9 mouse cellular contexts compared by ENCODE assay signal in genomic region chr11:32137719-32138613, GRCm38 (mm10).
DNase-seq lines count a peak whose midpoint lies in the region; ATAC-seq and TF ChIP-seq lines count a peak whose summit lies in the region.
"Had no signal": no experiment of that assay in that cellular context is flagged by ENCODE, and none has a peak within 500 bp of the region (broad histone marks: within the 10 kb centered on the region; RNA-seq: fewer than 3 reads in every experiment).

No protein-coding gene starts in this region.

- 0 out of 2 replicates have a peak overlapping the region, but pooled peaks have one; percentile 13 for H3K4me2 ChIP-seq in hindbrain, embryonic 13.5 days
- H3K4me2 ChIP-seq in liver, embryonic 15.5 days, result peak overlapping the region; percentile 23; the same call in 1 of the 2 replicates
- H3K4me2 ChIP-seq in stomach, embryonic 15.5 days, result peak overlapping the region; percentile 39
- H3K4me2 ChIP-seq in heart, embryonic 12.5 days, result no peak overlapping the region
- H3K4me2 ChIP-seq: limb, embryonic 12.5 days had no signal

- WGBS in thymus, adult 2 months, result 26% methylated on average over 15 of the region's 15 CpGs
- 20% methylated on average over 15 of the region's 15 CpGs for WGBS in hindbrain, embryonic 13.5 days
- 25% methylated on average over 15 of the region's 15 CpGs for WGBS in liver, embryonic 15.5 days (ENCODE audit: insufficient replicate concordance)
- 21% methylated on average over 15 of the region's 15 CpGs for WGBS in stomach, embryonic 15.5 days
- WGBS in heart, embryonic 12.5 days, result 30% methylated on average over 15 of the region's 15 CpGs

- no peaks in the 10 kb centered on the region for H3K36me3 ChIP-seq in thymus, adult 2 months (ENCODE audit: control insufficient read depth, insufficient read depth, low read length)
- no peaks in the 10 kb centered on the region for H3K36me3 ChIP-seq in hindbrain, embryonic 13.5 days
- H3K36me3 ChIP-seq in liver, embryonic 15.5 days (replicated peaks), result no peaks in the 10 kb centered on the region
- no peaks in the 10 kb centered on the region for H3K36me3 ChIP-seq in stomach, embryonic 15.5 days
- H3K36me3 ChIP-seq in heart, embryonic 12.5 days, result no peaks in the 10 kb centered on the region
- H3K36me3 ChIP-seq: limb, embryonic 12.5 days had no signal

- no peak for DNase-seq in thymus, adult 2 months
- DNase-seq in thymus, postnatal 10 days (ENCODE audit: low spot score in 2 of 2), result no peak
- DNase-seq in left cerebral cortex, postnatal 14 days (ENCODE audit: low spot score in 2 of 2), result no peak
- DNase-seq in right cerebral cortex, postnatal 4 days, result no peak

- peak overlapping the region; percentile 64; the same call in 1 of the 2 replicates for H3K27ac ChIP-seq in thymus, adult 2 months (ENCODE audit: control insufficient read depth, insufficient read depth, low read length)
- H3K27ac ChIP-seq in hindbrain, embryonic 13.5 days, result peak overlapping the region; percentile 79
- no peak overlapping the region for H3K27ac ChIP-seq in liver, embryonic 15.5 days (replicated peaks)
- peak overlapping the region; percentile 44; the same call in 1 of the 2 replicates for H3K27ac ChIP-seq in stomach, embryonic 15.5 days
- no peak overlapping the region for H3K27ac ChIP-seq in heart, embryonic 12.5 days (ENCODE audit: poor library complexity, severe bottlenecking)
- H3K27ac ChIP-seq: limb, embryonic 12.5 days had no signal

- no peak overlapping the region for H3K9ac ChIP-seq in hindbrain, embryonic 13.5 days
- H3K9ac ChIP-seq in liver, embryonic 15.5 days, result no peak overlapping the region
- H3K9ac ChIP-seq in stomach, embryonic 15.5 days, result no peak overlapping the region
- H3K9ac ChIP-seq in heart, embryonic 12.5 days, result no peak overlapping the region
- H3K9ac ChIP-seq: limb, embryonic 12.5 days had no signal

- intact Hi-C loops in left cerebral cortex, postnatal 14 days (cut with DNase I), result no loop called here

- no peaks in the 10 kb centered on the region for H3K9me3 ChIP-seq in hindbrain, embryonic 13.5 days
- no peaks in the 10 kb centered on the region for H3K9me3 ChIP-seq in liver, embryonic 15.5 days (replicated peaks)
- H3K9me3 ChIP-seq in stomach, embryonic 15.5 days, result no peaks in the 10 kb centered on the region
- no peaks in the 10 kb centered on the region for H3K9me3 ChIP-seq in heart, embryonic 12.5 days (replicated peaks)
- H3K9me3 ChIP-seq: limb, embryonic 12.5 days had no signal

- TF ChIP-seq CTCF in thymus, adult 2 months (IDR thresholded peaks at IDR 0.05; ENCODE audit: borderline replicate concordance, control insufficient read depth, extremely low read depth, insufficient read depth, low read length, poor library complexity), result no peak

- no peak overlapping the region for H3K4me3 ChIP-seq in thymus, adult 2 months (ENCODE audit: control insufficient read depth, insufficient read depth, low read length)
- H3K4me3 ChIP-seq in hindbrain, embryonic 13.5 days, result no peak overlapping the region
- H3K4me3 ChIP-seq in liver, embryonic 15.5 days (replicated peaks), result no peak overlapping the region
- H3K4me3 ChIP-seq in stomach, embryonic 15.5 days (replicated peaks), result no peak overlapping the region
- no peak overlapping the region for H3K4me3 ChIP-seq in heart, embryonic 12.5 days
- H3K4me3 ChIP-seq: limb, embryonic 12.5 days had no signal

- H3K27me3 ChIP-seq in thymus, adult 2 months (ENCODE audit: control insufficient read depth, insufficient read depth, low read length), result no peaks in the 10 kb centered on the region
- no peaks in the 10 kb centered on the region for H3K27me3 ChIP-seq in hindbrain, embryonic 13.5 days
- H3K27me3 ChIP-seq in liver, embryonic 15.5 days, result no peaks in the 10 kb centered on the region
- H3K27me3 ChIP-seq in stomach, embryonic 15.5 days (replicated peaks), result no peaks in the 10 kb centered on the region
- peaks cover 11% of the 10 kb centered on the region for H3K27me3 ChIP-seq in heart, embryonic 12.5 days (replicated peaks)
- H3K27me3 ChIP-seq: limb, embryonic 12.5 days had no signal

- ATAC-seq in hindbrain, embryonic 13.5 days (ENCODE audit: low FRiP score), result no peak
- ATAC-seq in liver, embryonic 15.5 days (ENCODE audit: insufficient read depth), result no peak
- peak; percentile 81 for ATAC-seq in stomach, embryonic 15.5 days (ENCODE audit: insufficient read depth, low FRiP score, low read depth)
- no peak for ATAC-seq in heart, embryonic 12.5 days (ENCODE audit: insufficient number of reproducible peaks, low FRiP score)

- peaks cover 46% of the 10 kb centered on the region for H3K4me1 ChIP-seq in thymus, adult 2 months (replicated peaks; ENCODE audit: control insufficient read depth, insufficient read depth, low read length)
- H3K4me1 ChIP-seq in hindbrain, embryonic 13.5 days (replicated peaks), result peaks cover 50% of the 10 kb centered on the region
- H3K4me1 ChIP-seq in liver, embryonic 15.5 days (replicated peaks), result no peaks in the 10 kb centered on the region
- H3K4me1 ChIP-seq in stomach, embryonic 15.5 days, result no peaks in the 10 kb centered on the region
- no peaks in the 10 kb centered on the region for H3K4me1 ChIP-seq in heart, embryonic 12.5 days (replicated peaks)

- TF ChIP-seq POLR2A in thymus, adult 2 months (IDR thresholded peaks at IDR 0.05; ENCODE audit: control insufficient read depth, extremely low read depth, insufficient read depth, low read length, poor library complexity), result no peak

Comparison
In these comparisons a context has a peak if more than half of its experiments do, and no peak if none do; other contexts are left out.
1. H3K27ac ChIP-seq: peak in thymus, adult 2 months (single experiment), hindbrain, embryonic 13.5 days (single experiment) and stomach, embryonic 15.5 days (single experiment); none in liver, embryonic 15.5 days (single experiment) and heart, embryonic 12.5 days (single experiment).